Mouse (Mus musculus) WW6 (cell line): Measurements from ENCODE around the gene Cacna1d.

Experiments
- DNase-seq: peaks from one replicate; pipeline ENCODE4 v3.0.0-alpha.2; 2013; ENCODE audit warnings: low read depth, low spot score

Gene Cacna1d

DNA sequence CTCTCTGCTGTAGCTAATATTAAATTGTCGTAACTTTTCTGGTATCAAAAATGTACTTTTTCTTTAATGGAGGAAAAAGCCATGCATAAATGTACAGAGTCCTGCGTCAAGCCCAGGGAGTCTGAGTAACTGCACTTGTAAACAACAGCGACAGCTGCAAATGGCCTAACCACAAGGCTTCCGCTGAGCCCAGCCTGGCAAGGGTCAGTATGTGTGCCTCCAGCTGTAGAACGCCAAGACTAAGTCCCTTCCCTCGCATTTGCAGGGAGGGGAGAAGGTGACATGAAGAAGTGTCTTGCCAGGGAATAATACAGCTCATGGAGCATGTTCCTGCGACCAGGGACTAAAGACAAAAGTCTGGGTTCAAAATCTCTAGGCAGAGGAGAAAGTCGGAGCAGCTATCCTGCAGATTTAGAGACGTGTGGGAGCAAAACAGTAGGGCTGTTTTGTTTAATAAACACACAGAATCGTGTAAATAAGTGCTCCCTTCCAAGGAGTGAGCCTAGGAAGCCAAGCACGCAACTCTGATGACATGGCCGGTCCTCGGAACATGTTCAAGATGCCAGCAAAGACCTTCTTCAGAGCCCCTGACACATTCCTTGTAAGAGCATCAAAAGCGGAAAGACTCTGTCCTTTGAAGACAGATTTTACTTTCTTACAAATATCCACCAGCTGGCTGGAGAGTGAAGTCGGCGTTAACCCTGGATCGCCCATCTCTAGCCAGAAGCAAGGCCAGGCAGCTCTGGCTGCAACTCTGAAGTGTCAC lies 160.7 kb downstream of the Cacna1d start:
- DNase-seq, result no peak

GRCm38 (mm10) chr14:30329109-30329508 lies 162.1 kb downstream of the Cacna1d start:
- DNase-seq, result no peak

DNA sequence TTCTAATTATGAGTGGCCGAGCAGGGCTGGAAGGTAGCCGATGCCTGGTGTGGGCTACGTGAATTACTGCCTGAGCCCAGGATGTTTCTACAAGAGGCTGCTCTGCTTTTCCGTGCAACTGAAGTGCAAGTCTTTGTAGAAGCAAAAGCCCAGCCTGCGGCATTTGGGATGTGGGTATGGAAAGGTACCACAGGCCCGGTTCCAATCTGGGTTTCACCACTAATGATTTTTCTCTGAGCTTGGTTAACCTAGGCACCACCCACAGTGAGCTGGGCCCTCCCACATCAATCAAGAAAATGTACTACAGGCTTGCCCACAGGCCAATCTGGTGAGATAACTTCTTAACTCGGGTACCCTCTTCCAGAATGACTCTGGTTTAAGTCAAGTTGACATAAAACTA lies 163.8 kb downstream of the Cacna1d start:
- no peak for DNase-seq

DNA sequence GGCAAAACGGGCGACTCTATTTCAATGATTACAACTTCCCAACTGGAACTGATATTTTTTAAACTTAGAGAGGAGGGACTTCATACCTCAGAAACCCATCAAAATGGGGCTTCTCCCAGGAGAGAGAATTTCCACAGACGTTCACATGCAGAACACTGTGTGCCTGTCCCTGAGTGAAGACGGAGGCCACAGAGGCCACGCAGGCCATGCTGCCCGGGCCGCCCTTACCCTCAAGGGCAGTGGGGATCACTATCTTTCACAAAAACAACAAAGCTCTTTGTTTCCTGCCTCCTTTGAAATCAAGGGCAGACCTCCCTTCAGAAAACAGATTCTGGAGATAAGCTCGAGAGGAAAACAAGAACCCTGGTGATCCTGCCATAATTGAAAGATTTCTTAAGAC lies 164.2 kb downstream of the Cacna1d start:
- no peak for DNase-seq

- DNase-seq, result no peak
These were observed 165.0 kb downstream of the Cacna1d start for GRCm38 (mm10) chr14:30326226-30326625.

- DNase-seq, result no peak
These were observed 166.3 kb downstream of the Cacna1d start for GRCm38 (mm10) chr14:30324994-30325393.

GRCm38 (mm10) chr14:30318715-30319437 lies 172.4 kb downstream of the Cacna1d start:
- DNase-seq, result no peak

- DNase-seq, result no peak
These were observed 173.0 kb downstream of the Cacna1d start for GRCm38 (mm10) chr14:30318293-30318692.

DNA sequence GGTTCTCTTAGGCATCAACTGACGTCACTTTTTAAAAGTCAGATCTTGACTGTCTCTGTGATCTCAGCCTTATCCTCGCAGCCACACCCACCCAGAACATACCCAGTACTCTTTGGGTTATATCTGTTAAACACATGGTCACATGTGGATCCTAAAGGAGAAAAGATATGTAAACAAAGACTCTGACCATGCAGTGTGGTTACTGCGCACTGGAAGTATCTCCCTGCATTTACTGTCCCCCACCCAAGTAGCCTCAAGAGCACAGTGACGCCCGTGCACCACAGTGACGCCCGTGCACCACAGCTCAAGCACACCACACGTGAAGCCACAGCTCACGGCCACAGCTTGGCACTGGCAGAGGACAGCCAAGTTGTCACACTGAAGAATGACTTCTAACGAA lies 173.6 kb downstream of the Cacna1d start:
- DNase-seq, result no peak

GRCm38 (mm10) chr14:30311206-30311889 lies 179.9 kb downstream of the Cacna1d start:
- no peak for DNase-seq

- DNase-seq, result no peak
These were observed 181.0 kb downstream of the Cacna1d start for GRCm38 (mm10) chr14:30310236-30310635.

DNA sequence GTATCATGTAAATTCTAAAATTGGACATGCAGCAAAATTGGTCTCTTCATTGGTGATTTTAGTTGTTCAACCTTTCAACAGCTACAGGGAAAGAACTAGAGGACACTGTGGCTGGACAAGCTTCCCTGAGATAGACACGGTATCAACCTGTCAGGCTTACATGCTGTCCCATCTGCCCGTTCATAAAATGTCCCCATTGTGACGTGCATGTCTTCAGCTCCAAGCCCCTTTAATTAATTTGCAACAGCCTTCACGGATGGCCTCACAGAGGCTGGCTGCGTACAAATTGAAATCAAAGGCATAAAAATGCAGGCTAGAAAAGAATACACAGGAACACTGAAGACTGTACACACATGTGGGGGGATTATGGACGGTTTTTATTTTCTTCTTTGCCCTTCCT lies 185.0 kb downstream of the Cacna1d start:
- no peak for DNase-seq

DNA sequence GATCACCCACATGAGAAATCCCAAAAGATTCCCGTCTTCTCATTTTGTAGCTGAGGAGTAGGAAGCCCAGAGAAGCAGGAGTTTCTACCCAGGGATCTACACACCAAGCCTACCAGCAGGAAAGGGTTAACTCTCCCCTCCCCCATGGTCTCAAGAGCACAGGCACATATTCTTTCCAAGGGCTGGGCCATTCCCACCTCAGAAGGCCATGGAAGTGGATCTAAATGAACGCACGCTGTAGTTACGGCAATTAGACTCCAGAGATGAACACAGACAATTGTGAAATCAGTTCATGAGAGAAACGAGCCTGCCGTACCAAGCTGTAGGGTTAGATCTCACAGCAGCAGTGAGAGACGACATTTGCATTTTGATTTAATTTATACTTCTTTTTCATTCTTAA lies 191.3 kb downstream of the Cacna1d start:
- DNase-seq, result no peak

GRCm38 (mm10) chr14:30297492-30297891 lies 193.8 kb downstream of the Cacna1d start:
- DNase-seq, result no peak

DNA sequence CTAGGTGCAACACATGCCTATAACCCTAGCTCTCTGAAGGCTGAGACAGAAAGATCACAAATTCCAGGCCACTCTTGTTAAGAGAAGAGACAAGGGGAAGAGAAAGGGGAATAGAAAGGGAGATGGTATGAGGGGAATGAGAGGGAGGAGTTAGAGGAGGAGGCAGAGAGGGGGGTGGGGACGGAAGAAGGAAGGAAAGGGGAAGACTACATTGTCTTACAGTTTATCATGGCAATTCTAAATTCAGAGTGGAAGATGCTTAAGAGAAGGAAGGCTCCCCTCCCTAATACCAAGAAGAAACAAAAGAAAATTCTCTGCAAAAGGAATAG lies 199.2 kb downstream of the Cacna1d start:
- no peak for DNase-seq

GRCm38 (mm10) chr14:30291389-30292134 lies 199.7 kb downstream of the Cacna1d start:
- no peak for DNase-seq

- DNase-seq, result no peak
These were observed 206.8 kb downstream of the Cacna1d start for GRCm38 (mm10) chr14:30284446-30284845.

GRCm38 (mm10) chr14:30284022-30284421 lies 207.2 kb downstream of the Cacna1d start:
- no peak for DNase-seq

DNA sequence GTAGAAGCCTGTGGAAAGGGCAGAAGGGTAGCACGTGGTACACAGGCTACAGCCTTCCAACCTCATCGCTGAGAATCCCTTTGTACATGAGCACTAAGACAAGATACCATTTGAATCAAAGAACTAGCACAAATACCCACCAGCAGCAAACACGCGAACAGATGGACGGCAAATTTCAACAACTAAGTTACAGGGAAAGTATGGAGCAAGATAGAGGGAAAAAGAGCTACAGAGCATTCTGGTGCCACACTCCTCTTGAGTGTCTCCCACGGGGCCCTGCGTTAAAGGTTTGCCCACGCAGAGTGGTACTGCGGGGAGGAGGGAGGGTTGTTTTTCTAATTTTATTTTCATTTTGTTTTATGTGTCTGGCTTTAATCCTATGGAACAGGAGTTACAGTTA lies 215.7 kb downstream of the Cacna1d start:
- no peak for DNase-seq

GRCm38 (mm10) chr14:30272976-30273375 lies 218.3 kb downstream of the Cacna1d start:
- no peak for DNase-seq

DNA sequence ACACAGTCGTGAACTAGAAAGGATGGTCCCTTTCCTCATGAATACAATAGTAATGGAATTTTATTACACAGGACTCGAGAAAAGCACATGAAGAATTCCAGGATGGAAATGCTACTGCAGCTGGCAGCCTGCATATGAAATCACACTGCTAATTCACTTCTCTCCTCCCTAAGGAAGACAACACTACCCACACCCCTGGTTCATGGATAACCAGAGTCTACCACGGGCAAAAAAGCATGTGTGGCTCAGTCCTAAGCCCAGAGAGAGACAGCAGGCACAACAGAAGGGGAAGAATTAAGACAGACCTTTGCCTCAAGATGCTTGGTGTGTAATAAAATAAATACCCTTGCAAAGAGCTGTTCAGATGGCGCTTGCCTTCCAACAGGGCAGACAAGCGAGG lies 218.7 kb downstream of the Cacna1d start:
- DNase-seq, result no peak

DNA sequence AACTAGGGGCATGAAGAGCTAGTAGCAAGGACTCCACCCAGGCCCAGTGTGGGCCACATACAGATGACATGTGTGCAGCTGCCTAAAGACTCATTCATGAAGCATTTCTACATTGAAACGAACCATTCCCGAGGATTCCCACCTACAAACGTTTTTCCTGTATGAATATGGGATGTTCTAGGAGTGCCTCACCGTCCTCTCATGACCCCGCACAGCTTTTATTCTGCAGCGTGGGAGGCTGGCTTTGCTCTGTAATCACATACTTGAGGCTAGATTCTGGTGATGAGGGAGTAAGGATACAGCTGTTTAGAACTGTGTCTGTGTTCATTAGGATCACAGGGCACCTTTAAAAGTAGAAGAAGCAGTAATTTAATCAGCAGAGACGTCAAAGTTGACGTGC lies 219.4 kb downstream of the Cacna1d start:
- no peak for DNase-seq
